Mouse (Mus musculus) limb, embryonic 14.5 days (tissue): Measurements from ENCODE around the gene Nr2c2ap. TPM values are rescaled to one million over a fixed set of nuclear protein-coding genes. Genes with fewer than 3 reads are reported as not detected.

Experiments
- ATAC-seq: fragments of 200-750 bp; cut with Nextera tagmentation; 2 replicates; pipeline ENCODE4 v1.8.0; 2017; ENCODE audit warnings: low read depth, moderate number of reproducible peaks, moderate TSS enrichment; ENCODE audit not compliant: low FRiP score
- DNase-seq: peaks from one replicate; pipeline ENCODE4 v3.0.0-alpha.2; 2015; ENCODE audit warnings: low spot score
- H3K27ac ChIP-seq: fragments of 300-500 bp; sonication (generic); replicated peaks from 2 replicates; pipeline ENCODE4 v1.5.1; 2014; ENCODE audit warnings: low read depth, mild to moderate bottlenecking, low read length, moderate library complexity, mixed read lengths
- H3K27me3 ChIP-seq: fragments of 300-500 bp; sonication (generic); 2 replicates; pipeline ENCODE4 v1.6.1; 2014; ENCODE audit warnings: low read length, mixed read lengths; ENCODE audit not compliant: control insufficient read depth, insufficient read depth
- H3K36me3 ChIP-seq: fragments of 300-500 bp; sonication (generic); 2 replicates; pipeline ENCODE4 v1.6.1; 2014; ENCODE audit warnings: mild to moderate bottlenecking, low read length, moderate library complexity, mixed read lengths; ENCODE audit not compliant: control insufficient read depth, insufficient read depth
- H3K4me1 ChIP-seq: fragments of 300-500 bp; sonication (generic); 2 replicates; pipeline ENCODE4 v1.6.1; 2014; ENCODE audit warnings: antibody characterized with exemption, low read length, mixed read lengths; ENCODE audit not compliant: control insufficient read depth, insufficient read depth
- H3K4me2 ChIP-seq: fragments of 300-500 bp; sonication (generic); replicated peaks from 2 replicates; pipeline ENCODE4 v1.6.1; 2014; ENCODE audit warnings: low read depth, mild to moderate bottlenecking, low read length, moderate library complexity; ENCODE audit not compliant: severe bottlenecking
- H3K4me3 ChIP-seq: fragments of 300-500 bp; sonication (generic); replicated peaks from 2 replicates; pipeline ENCODE4 v1.5.1; 2014; ENCODE audit warnings: low read length
- H3K9ac ChIP-seq: fragments of 300-500 bp; sonication (generic); 2 replicates; pipeline ENCODE4 v1.6.1; 2014; ENCODE audit warnings: mild to moderate bottlenecking, low read depth, low read length, moderate library complexity; ENCODE audit not compliant: severe bottlenecking
- H3K9me3 ChIP-seq: fragments of 300-500 bp; sonication (generic); 2 replicates; pipeline ENCODE4 v1.6.1; 2016; ENCODE audit warnings: low read length; ENCODE audit not compliant: control insufficient read depth
- POLR2A ChIP-seq: fragments of 200-500 bp; IDR thresholded peaks from 2 replicates; pipeline ENCODE4 v1.8.0; 2012; ENCODE audit warnings: inconsistent platforms, mild to moderate bottlenecking, moderate library complexity, borderline replicate concordance; ENCODE audit not compliant: insufficient read depth, insufficient read length; ENCODE audit errors: extremely low read depth
- WGBS: fragments of 180-500 bp; shearing (Covaris S2); extraction: QIAGEN DNeasy Blood & Tissue Kit; methylation state at CpG from one replicate; pipeline ENCODE4 v1.1.7; 2014; 5-methylcytosine and 5-hydroxymethylcytosine counted together
- polyA plus RNA-seq, 2 experiments: library from polyadenylated mRNA; depleted of rRNA in 1 of 2; stranded (reverse) in 1 of 2; unstranded in 1 of 2; fragments of >200 nt; fragmentation: Nextera tagmentation in 1 of 2; extraction: Ambion mirVana in 1 of 2; gene quantifications; 2 replicates each; pipeline versions ENCODE4 v1.2.1 to v1.2.3; 2012 to 2014

Gene Nr2c2ap
- polyA plus RNA-seq, 2 experiments: 19.3 to 20.8 TPM

GRCm38 (mm10) chr8:70130066-70130465, 1.1 kb upstream of the Nr2c2ap start:
- no peak overlapping the region for H3K9ac ChIP-seq
- H3K27ac ChIP-seq: peak overlapping the region; percentile 19; the same call in 1 of the 2 replicates
- no peaks in the 10 kb centered on the region for H3K27me3 ChIP-seq
- no peak overlapping the region for H3K4me3 ChIP-seq
- H3K4me1 ChIP-seq: 0 out of 2 replicates have a peak, but pooled peaks cover 6% of the 10 kb centered on the region
- no peak for TF ChIP-seq POLR2A
- DNase-seq (no peak), ATAC-seq (no peak)
- H3K9me3 ChIP-seq: no peaks in the 10 kb centered on the region
- whole genome bisulfite sequencing: 80% methylated on average over 3 of the region's 3 CpGs
- H3K36me3 ChIP-seq: peaks cover 29% of the 10 kb centered on the region
- H3K4me2 ChIP-seq: no peak overlapping the region

GRCm38 (mm10) chr8:70134086-70134485, 3.0 kb downstream of the Nr2c2ap start:
- H3K4me1 ChIP-seq: peaks cover 12% of the 10 kb centered on the region
- H3K9ac ChIP-seq: no peak overlapping the region
- no peaks in the 10 kb centered on the region for H3K27me3 ChIP-seq
- H3K27ac ChIP-seq: no peak overlapping the region
- TF ChIP-seq POLR2A: no peak
- no peak overlapping the region for H3K4me2 ChIP-seq
- no peak overlapping the region for H3K4me3 ChIP-seq
- ATAC-seq (no peak), DNase-seq (no peak)
- H3K36me3 ChIP-seq: peaks cover 46% of the 10 kb centered on the region
- WGBS: 92% methylated on average over 4 of the region's 5 CpGs
- no peaks in the 10 kb centered on the region for H3K9me3 ChIP-seq

GRCm38 (mm10) chr8:70134931-70135330, 3.8 kb downstream of the Nr2c2ap start:
- 96% methylated on average over 9 of the region's 9 CpGs for WGBS
- H3K27me3 ChIP-seq: no peaks in the 10 kb centered on the region
- H3K4me1 ChIP-seq: peaks cover 12% of the 10 kb centered on the region

GRCm38 (mm10) chr8:70136591-70136990, 5.5 kb downstream of the Nr2c2ap start:
- Histone ChIP-seq H3K9me3 (no peaks in the 10 kb centered on the region), H3K4me3 (no peak overlapping the region), H3K9ac (no peak overlapping the region), H3K4me2 (no peak overlapping the region), H3K36me3 (peaks cover 46% of the 10 kb centered on the region), H3K4me1 (peaks cover 16% of the 10 kb centered on the region), H3K27me3 (no peaks in the 10 kb centered on the region), H3K27ac (no peak overlapping the region)
- no peak for DNase-seq
- 81% methylated on average over 4 of the region's 4 CpGs for WGBS
- TF ChIP-seq POLR2A: no peak
- ATAC-seq: no peak

More at GRCm38 (mm10) chr8:70134931-70135330, 3.8 kb downstream of the Nr2c2ap start:
- Histone ChIP-seq H3K27ac (no peak overlapping the region), H3K36me3 (peaks cover 46% of the 10 kb centered on the region), H3K9me3 (no peaks in the 10 kb centered on the region), H3K4me3 (no peak overlapping the region), H3K4me2 (no peak overlapping the region), H3K9ac (no peak overlapping the region)
- no peak for TF ChIP-seq POLR2A
- DNase-seq (no peak), ATAC-seq (no peak)

GRCm38 (mm10) chr8:70137890-70138289, 6.8 kb downstream of the Nr2c2ap start:
- H3K36me3 ChIP-seq: peaks cover 45% of the 10 kb centered on the region
- no peak overlapping the region for H3K27ac ChIP-seq
- H3K4me2 ChIP-seq: peak overlapping the region; percentile 50; the same call in 1 of the 2 replicates
- H3K27me3 ChIP-seq: no peaks in the 10 kb centered on the region
- no peaks in the 10 kb centered on the region for H3K9me3 ChIP-seq
- peaks cover 13% of the 10 kb centered on the region for H3K4me1 ChIP-seq
- 74% methylated on average over 4 of the region's 4 CpGs for WGBS
- H3K9ac ChIP-seq: peak overlapping the region; percentile 57; the same call in 1 of the 2 replicates
- no peak for ATAC-seq
- no peak for TF ChIP-seq POLR2A
- peak overlapping the region; percentile 83 for H3K4me3 ChIP-seq
- DNase-seq: no peak
